Mouse (Mus musculus) kidney, postnatal 36 days (tissue): ENCODE data around the gene Ncapg.
A peak's percentile ranks its signal among the peaks of the same experiment; 100 is the strongest.
"Not testable (repeated sequence)": the region's sequence is repeated elsewhere in the genome, so short reads cannot be mapped to it uniquely, and the experiment has no call there.

ENCODE experiments used
- DNase-seq, 2 experiments: peaks; one replicate each; pipeline ENCODE4 v3.0.0; 2021 to 2022; ENCODE audit warnings: mixed read lengths in 2 of 2

The Ncapg gene

DNA sequence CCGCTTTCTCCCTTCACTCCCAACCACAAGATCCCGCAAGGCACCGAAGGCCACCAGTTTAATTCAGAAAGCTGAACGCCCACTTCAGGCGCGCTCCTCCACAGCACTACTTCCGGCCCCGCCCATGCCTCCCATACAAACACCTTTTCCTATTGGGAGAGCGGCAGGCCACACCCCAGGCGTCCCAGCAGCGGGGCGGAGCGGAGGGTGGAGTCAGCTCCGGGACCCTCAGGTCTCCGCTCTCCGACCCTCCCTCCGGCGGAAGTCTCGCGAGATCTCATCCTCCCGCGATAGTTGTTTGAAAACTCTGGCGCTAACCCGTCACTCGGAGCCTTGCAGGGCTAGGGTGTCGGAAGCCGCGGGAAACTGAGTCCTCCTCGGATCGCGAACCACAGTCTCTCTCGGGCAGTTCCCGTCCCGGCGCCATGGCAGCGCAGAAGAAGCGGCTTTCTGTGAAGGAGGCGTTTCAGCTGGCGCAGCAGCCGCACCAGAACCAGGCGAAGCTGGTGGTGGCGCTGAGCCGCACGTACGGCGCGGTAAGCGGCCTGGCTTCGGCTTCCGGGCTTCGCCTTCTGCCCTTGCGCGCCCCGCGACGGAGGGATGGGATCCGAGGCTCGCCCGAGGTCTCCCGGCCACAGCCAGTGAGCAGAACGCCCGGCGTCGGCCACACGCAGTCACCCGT lies at the start of gene Ncapg:
TSS of gene Ncapg (plus strand) at position 322 of the 682 bp plus-strand sequence.
- DNase-seq: peak; percentile 99 to 100

DNA sequence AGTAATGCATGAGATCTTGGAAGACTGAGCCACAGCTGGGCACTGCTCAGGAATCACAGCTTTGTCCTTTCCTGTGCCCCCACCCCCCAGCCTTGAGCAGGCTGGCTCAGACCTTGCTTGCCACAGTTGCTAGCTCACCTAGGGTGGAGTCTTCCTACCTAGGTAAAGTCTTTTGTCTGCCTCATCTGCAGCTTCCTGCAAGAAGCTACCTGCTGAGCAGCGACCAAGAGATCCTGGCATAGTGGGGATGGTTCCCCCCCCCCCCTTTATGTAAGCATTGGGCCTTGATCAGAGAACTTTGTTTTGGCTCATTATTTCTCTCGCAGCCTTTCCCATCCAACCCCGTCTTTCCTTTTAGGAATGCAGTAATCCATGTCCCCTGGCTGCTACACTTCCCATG lies 48.2 kb upstream of the Ncapg start:
- no peak for DNase-seq

DNA sequence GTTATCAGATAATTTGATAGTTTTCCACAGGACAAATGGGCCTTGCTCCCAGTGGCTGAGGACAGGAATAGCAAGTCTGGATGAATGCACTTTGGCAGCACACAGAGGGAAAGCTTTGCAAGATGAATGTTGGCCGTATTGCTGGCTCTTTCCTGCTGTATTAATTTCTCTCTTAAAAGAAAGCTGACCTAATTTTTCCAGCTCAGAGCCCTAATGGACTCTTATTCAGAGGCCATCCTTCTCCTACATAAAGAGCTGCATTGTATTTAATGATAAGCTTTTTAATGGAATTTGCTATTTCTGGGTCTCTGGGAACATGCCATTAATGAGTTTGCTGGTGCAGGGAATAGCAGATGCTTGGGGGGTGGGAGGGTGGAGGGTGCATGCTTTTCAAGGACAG lies 41.9 kb upstream of the Ncapg start:
- no peak for DNase-seq

DNA sequence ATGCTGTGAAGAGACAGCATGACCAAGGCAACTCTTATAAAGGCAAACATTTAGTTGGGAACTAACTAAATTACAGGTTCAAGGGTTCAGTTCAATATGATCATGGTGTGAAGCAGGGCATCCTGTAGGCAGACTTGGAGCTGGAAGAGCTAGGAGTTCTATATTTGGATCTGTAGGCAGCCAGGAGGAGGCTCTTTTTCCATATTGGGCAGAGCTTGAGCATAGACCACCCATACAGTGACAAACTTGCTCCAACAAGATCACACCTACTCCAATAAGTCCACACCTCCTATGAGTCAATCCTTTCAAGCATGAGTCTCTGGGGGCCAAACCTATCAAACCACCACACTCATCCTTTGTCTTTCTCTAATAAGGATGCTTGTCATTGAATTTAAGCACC lies 40.2 kb upstream of the Ncapg start:
- no peak for DNase-seq

DNA sequence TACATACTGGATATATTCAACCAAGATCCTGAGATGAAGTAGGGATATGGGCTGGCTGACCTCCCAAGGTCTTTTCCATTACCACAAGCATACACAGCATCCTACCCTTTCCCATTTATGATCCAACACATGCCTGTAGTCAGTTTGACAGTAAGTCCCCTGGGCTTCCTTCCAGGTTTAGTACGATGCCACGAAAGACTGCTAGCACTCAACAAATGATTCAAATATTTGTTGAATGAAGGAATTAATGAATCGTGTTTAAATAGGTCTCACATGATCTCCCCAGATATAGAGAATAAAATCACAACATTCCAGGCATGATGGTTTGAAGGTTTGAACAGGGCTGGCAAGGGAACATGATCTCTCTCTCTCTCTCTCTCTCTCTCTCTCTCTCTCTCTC lies 31.3 kb upstream of the Ncapg start:
- DNase-seq: no peak

DNA sequence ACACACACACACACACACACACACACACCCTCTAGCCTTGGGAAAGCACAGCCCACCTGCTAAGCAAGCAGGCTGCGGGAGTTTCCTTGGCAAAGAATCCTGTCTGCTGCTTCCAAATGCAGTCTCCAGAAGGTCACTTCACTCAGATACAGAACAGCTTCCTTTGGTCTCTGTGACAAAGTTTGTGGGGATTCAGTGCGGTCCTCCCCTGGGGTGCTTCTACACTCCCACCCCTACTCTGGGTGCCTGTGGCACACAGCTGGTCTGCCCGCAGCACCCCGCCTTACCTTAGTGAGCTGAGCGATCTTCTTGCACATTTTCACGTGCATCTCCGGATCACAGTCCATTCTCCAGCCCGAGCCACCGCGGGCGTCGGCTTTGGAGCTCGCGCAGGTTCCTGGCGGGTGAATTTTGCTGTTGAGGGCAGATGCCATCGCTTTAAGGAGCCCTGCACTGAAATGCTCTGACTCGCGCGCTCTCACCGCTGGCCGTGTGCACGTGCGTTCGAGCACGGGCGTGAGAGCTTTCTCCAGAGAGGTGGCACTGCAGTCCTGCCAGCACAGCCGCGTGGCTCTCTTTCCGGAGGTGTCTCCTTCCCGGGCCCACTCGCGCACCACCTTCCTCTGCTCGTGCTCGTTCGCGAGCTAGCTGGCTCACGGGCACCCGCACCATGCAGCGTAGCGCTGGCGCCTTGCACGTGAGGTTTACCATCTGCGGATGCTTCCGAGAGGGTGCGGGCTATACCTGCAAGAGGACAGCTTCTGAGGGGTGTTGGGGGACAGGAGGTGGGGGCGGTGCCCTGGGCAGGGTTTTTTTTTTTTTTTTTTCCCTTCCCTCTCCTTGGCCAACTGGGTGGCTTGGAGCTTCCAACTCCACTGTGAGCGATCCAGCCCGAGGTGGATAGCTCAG lies 30.7 kb upstream of the Ncapg start, which contains the start of gene Fam184b:
TSS of gene Fam184b (minus strand) at position 809 of the 909 bp plus-strand sequence.
- DNase-seq: peak; percentile 35 to 68

DNA sequence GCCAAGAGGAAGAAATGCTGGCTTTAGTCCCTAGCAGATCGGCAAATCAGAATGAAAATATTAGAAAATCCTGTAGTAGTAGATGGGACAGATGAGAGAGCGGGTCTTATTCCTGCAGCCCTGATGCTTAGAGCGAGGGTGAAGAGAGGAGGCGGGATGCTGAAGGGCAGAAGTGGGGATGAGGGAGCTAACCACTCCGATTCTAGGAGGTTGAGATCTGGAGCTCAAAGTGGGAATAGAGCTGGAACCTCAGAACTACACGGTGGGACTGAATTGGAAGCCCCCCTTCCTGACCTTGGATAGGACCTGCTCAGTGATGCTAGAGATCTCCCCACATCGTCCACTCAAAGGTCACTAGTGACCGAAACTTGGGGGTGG lies 30.0 kb upstream of the Ncapg start:
- no peak for DNase-seq

DNA sequence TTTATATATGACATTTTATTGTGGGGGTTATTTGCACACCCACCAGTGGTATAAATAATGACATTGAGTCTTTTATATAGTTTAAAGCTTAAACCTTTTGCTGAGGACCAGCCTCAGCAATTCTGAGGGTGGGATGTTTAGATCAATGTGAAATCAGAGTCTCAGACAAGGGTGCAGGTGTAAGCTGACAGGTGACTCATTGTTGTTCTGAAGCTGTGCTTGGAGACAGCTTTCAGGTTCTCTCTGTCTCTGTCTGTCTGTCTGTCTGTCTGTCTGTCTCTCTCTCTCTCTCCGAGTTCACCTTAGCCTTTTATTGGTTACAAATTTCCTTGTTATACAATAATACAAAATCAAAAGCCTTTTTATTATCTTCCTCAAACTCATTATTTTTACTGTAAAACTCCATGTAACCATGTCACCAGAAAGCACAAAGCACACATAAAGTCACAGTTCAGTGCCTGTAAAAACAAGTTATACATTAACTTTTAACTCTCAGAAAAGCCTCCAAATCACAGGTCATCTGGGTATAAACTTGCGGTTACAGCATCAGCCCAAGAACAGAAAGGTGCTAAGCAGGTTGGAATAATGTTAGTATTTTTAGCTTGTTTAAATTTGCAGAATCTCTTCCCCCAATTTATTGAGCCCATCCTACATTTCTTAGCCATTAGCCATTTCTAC lies 18.6 kb upstream of the Ncapg start:
- DNase-seq: peak in 1 of 2 experiments; percentile 47

DNA sequence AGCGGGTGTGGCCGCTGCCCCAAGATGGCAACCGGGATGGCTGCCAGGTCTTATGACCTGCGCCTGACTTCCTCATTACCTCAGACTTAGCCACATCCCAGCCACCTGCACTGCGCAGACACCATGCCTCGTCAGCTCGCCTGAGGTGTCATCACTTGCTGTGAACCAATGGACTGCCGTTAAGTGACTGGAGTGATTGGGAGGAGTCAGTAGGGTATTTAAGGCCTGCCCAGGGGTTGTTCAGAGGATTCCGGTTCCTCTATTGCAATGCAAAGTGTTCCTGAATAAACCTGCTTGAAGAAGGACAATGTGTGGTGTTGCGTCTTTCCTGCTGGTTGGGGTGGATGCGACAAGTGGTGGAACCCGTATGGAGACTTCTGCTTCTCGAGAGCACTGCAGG lies 11.3 kb upstream of the Ncapg start:
- not testable (repeated sequence) for DNase-seq

DNA sequence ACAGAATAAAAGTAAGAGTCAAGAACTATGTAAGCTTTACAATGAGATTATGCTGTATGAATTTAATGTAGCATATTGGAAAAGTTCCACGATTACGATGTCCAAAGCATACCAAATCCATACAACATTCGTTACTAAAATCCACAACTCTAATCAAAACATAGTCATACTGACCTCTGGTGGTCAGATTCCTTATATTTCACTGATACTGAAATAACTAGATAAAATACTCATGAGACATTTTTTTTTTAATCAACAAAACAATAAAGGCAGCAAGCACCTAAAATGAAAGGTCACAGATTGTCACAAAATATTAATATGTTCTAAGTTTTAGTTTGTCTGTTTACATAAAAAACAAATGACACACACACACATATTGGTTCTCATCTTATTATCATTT lies 1.4 kb upstream of the Ncapg start:
- DNase-seq: peak in 1 of 2 experiments; percentile 58

DNA sequence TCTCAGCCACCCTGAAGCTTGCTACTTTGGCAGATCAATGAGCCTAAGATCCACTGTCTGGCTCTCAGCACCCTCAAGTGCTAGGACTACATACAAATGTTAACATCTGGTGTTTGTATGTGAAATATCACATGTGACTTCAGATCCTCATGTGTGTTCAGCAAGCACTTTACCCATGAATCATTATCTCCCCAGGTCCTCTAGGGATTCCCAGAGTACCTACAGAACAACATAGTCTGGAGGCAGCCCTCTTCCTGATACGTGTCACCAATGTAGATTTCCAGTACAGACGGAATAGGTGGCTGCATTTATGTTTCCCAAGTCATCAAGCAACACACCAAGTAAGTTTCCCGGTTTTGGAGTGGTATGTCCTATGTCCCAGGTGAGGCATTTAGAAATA lies 888 bp upstream of the Ncapg start:
- no peak for DNase-seq

DNA sequence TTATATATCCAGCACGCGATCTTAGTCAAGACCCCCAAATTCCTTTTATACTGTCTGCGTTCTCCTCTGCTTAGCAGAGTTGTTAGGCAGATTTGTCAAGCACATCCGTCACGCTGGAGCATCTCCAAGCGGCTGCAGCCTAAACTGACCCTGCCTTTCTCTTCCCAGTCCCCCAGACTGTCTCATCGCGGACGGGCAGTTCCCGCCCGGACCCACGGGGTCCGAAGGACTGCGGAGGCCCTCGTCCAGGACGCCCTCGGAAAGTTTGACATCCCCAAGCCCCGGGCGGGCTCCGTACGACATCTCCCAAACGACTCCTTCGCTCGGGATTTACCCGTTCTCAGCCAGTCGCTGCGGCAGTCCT lies 503 bp upstream of the Ncapg start:
- DNase-seq: peak in 1 of 2 experiments; percentile 1

DNA sequence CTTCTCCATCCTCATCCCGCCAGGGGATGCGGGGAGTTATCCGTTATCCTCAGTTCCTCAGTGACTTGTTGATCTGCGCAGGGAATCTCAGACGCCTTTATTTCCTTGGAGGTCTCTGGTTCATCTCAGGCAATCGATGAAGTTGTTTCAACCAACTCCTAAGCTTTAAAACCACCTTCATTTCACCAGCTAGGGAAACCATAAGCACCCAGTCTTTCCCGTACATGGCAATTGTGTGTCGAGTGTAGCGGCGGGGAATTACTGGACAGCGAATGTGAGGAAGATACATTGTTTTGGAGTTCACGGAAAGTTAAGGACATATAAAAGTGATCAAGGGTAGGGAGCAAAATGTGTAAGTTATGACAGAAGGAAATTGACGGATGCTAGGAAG lies 556 bp downstream of the Ncapg start:
- DNase-seq: no peak

DNA sequence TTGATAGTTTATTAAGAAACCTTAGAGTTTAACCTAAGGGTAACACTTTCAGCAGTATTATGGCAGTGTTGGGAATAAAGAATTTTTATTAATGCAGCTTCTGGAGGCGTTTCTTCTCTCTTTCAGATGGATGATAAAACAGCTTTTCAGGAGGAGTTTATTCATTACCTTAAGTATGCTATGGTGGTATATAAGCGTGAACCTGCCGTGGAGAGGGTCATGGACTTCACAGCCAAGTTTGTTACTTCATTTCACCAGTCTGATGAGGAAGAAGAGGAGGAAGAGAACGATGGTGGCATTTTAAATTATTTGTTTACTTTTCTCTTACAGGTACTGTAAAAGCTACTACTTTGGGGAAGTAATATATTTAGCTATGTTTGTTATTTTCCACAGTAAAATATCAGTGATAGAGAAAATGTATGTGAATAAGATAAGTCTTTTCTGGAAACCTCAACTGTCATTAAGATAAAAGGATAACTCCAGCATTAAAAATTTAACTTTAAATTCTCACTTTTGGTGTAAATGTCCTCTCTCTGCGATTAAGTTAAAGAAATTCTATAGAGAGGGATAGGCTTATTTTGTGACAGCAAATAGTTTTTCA lies 1.3 kb downstream of the Ncapg start:
- no peak for DNase-seq

DNA sequence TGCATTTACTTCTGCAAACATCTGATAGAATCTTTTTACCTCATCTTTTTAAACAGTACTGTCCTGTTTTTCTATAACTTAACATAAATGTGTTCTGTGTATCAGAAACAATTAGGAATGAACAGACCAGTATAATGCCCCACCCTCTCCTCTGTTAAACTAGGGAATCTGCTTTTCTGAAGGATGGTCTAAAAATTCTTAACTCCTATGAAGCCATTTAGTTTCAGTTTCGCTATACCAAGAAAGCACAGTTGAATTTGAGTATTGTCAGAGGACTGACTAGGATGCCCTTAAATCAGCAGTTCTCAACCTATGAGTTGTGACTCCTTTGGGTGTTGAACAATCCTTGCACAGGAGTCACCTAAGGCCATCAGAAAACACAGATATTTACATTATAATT lies 5.3 kb downstream of the Ncapg start:
- DNase-seq: no peak

DNA sequence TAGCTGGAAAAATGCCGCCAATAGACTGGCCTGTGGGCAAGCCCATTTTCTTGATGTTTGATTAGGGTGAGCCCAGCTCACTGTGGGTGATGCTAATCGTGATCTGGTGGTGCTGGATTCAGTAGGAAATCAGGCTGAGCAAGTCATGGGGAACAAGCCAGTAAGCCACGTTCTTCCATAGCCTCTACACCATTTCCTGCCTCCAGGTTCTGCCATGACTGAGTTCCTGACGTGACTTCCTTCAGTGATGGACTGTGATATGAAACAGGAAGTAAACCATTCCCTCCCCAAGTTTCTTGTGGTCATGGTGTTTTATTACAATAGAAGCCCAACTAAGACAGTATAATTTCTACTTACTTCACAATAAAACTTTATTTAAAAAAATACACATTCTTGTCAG lies 7.9 kb downstream of the Ncapg start:
- DNase-seq: no peak

DNA sequence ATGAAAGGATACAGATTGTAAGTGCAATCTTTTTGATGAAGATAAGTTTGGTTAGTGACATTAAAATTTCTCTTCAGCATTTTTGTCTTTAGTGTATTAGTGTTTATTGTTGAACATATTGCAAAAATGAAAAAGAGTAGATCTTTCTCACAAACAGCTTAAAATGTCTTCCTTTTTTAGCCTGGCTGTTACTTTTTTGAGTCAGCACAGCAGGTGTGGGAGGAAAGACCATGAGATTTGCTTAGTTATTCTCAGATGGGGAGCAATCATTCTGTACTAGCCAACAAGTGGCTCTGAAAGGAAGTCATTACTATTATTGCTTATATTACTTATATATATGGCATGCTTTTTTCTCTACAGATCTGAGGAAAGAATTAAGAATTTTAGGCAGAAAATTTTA lies 10.2 kb downstream of the Ncapg start:
- DNase-seq: no peak

DNA sequence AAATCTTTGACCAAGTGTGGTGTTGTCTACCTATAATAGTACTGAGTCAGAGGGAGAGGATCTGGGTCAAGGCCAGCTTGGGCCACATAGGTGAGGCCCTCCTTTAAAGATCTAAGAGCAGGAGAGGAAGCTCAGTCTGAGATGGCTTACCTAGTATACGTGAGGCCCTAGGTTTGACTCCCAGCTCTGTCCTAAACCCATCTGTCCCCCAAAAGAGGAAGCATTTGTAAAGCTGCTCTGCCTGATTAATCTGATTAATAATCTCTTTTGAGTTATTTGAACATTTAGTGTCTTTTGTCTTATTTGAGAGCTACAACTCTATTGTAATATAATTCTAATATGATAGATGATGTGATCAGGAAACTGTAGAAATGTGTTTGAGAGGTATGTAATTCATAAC lies 13.7 kb downstream of the Ncapg start:
- no peak for DNase-seq

DNA sequence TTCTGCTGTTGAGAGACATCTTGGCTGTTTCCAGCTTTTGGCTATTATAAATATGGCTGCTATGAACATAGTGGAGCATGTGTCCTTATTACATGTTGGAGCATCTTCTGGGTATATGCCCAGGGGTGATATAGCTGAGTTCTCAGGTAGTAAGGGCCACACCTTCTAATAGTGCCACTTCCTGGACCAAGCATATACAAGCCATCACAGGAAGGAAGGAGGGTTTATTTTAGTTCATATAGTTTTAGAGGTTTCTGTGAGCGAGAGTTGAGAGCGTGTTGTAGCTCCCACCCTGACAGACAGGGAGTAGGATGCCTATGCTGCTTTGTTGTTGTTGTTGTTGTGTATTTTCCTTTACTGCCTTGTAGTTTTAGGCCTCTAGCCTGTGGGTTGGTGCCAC lies 15.5 kb downstream of the Ncapg start:
- DNase-seq: no peak

DNA sequence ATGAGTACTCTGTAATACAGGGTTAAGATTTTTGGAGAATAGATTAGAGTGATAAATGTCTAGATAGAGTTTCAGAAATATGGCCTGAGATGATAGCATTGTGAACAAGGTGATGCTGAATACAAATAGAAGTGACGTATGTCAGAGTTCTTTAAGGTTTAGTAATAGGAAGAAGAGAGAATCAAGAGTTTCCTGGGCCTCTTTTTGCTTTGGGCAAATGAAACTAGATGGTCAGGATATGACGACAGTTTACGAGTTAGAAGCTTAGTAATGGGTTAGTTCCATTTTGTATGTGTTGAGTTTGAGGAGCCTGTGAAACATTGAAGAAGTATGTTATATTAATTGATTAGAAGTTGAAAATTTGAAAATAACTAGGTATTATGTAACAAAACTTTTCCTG lies 16.5 kb downstream of the Ncapg start:
- DNase-seq: no peak

DNA sequence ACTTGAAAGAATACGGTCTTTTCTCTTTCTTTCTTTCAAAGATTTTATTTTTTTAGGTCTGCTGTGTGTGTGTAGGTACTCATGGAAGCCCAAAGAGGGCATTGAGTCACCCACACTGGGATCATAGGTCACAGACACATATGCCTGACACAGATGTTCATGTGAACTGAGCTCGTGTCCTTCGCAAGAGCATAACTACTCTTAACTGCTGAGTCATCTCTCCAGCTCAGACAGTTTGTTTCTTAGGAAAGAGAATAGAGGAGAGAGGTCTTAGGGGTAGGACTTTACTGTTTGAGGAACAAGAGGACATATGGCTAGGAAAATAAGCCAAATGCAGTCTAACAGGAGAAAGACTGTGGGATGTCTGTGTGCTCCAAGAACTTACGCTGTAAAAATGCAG lies 19.4 kb downstream of the Ncapg start:
- DNase-seq: no peak

DNA sequence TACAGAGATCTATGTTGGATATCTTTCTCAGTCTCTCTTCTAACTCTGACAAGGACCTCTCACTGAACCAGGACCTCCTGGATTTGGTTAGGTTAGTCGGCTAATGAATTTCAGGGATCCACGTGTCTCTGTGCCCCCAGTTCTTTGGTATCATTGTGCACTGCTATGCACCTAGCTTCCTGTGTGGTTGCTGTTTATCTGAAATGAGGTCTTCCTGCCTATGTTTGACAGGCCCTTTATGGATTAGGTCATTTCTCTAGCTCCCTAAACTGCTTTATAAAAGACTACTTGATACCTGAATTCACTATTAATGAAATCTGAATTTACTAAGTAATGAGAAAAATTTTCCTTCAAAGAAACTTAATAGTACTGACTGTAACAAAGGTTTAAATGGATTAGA lies 21.1 kb downstream of the Ncapg start:
- DNase-seq: no peak

DNA sequence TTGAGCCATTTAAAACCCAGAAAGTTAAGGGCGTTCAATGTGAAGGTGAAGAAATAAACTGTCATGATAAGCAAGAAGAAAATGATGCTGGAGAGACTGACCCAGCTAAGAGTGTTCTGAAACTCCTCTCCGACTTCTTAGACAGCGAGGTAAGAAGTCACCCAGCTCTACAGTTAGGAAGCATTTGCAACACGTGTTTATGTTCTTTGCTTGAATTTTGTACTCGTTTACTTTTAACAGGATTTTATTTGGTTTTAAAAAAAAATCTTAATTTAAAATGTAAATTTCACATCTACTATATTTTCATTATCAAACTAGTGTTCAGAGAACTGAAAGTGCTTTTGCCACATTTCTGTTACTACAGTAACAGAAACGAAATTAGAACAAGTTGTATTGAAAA lies 22.0 kb downstream of the Ncapg start:
- no peak for DNase-seq
